Mouse (Mus musculus) WW6 (cell line): Measurements from ENCODE around the gene Ccdc85c.

Experiments
- DNase-seq: peaks from one replicate; pipeline ENCODE4 v3.0.0-alpha.2; 2013; ENCODE audit warnings: low read depth, low spot score

Gene Ccdc85c

DNA sequence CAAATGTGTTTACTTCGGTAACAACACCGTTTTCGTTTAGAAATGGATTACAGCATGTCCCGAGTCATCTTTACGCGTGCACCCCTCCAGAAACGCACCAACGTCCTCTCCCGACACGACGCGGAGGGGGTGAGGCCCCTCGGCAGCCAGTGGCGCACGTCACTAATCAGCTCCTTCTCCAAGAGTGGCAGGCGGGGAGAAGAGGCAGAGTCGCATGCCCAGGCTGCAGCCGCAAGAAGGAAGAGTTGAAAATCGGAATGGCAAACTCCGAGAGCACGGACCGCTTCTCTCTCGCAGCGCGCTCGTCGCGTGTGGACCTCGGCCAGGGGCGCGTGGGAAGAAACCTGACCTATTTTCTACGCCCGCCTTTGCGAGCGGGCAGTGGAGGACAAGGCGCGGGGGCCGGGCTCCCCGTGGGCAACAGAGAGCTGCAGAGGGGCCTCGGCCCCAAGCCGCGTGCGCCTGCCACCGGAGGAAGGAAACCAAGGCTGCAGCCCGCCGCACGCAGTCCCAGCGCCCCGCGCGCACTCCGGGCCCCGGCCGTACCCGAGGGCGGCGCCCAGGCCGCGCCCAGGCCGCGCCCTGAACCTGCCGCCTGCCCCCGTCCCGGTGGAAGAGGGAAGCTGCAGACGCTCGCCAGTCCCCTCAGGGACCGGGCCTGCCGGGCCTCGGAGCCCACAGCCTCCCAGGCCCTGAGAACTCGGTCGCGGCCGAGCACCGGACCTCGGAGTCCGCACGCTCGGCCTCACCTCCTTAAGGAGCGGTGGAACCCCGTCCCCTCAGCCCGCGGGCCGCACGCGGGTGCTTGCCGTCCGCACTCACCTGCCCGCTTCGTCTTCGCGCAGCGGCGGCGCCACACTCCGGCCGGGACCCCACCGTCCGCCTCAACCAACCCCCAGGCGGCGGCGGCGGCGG, 96.6 kb downstream of the Ccdc85c start:
- DNase-seq: no peak

DNA sequence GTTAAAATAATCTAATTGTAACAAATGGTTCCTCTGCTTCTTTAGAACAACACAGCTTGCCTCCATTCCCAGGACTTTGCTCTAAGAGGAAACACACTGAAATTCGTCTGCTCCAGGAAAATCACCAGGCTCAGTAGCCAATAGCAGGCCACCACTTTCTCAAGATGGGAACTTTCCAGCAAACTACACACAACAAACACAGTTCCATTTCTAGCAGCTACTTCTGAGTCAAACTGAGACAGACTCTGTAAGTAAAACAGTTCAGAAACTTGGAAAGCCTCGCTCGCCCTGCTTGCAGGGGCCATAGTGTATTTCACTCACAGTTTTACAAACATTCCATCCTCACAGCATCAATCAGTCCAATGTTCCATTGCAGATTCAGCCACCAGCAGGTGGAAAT, 98.9 kb downstream of the Ccdc85c start:
- no peak for DNase-seq

DNA sequence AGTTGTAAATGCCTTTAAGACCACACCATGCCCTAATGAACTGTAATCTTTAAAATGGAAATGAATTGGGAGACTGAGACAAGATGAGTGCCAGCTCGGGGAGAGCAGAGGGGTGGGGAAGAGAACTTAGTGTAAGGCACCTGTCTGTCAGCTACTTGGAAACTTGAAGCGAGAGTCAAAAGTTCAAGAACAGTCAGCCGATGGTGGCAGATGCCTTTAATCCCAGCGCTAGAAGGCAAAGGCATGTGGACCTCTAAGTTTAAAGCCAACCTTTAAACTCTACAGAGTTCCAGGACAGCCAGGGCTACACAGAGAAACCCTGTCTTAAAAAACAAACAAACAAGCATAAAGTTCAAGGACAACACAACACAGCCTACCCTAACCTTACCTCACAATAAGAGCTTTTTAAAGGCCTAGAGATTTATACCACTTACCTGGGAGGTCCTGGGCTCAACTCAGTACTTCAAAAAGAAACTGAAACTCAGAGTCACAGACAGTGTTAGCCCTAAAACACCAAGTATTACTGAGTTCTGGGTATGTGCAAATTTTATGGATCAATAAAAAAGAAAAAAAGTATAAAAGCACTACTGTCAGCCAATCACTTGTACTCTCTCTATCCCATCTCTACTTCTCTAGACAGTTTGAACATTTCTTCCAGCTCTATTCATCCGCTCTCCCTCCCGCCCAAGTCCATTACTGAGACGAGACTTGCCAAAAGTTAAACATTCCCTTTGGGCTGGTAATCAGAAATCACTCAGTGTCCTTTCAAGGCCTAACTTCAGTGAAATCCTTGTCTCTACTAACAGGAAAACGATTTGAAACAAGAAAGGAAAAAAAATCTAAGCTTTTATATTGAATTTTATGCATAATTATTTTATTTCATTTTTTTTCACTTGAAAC, 100.4 kb downstream of the Ccdc85c start:
- no peak for DNase-seq

DNA sequence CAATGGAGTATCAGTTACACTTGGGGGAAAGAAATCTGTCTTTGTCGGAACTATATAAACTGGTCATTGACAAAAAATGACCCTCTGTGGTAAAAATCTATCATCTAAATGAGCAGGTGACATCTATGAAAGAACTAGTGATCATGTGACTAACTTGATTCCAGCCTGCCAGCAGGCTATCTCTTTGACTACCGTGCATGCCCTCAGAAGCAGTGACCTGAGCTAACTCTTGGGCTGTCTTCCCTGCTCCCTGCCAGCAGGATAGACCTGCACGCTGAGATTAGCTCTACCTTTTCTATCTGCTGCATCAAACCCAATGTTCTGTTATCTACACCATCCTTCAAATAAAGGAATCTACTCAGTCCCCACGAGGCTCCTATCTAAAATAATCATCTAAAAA, 102.6 kb downstream of the Ccdc85c start:
- DNase-seq: no peak

DNA sequence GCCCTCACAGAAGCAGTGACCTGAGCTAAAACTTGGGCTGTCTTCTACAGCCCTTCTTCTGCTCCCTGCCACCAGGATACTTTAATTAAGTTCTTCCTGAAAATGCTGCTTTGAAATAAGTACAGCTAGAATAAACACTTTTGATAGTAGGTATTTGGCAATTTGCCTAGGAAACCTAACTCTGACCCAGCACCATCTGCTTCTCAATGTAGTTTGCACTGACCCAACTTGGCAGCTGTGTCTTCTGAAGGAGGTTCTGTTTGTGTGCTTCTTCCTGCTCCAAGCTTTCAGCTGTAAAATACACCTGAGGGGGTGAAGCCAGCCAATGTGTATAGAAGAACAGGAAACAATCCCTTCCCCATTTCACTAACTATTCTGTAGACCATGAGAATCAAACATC, 103.9 kb downstream of the Ccdc85c start:
- no peak for DNase-seq

DNA sequence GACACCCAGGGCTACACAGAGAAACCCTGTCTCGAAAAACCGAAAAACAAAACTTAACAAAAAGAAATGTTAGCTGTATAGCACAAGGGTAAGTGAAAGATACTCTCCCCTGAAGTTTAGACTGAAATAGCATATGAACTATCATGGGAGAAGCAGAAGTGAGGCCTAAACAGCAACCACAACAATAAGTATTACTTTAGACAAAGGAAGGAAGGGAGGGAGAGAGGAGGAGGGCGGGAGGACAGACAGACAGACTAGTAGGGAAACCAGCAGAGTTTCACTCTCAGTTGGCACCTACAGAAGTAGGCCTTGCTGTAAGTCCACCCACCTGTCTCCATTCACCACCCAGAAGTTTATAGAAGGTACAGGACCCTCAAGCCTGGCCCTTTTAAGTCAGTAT, 104.8 kb downstream of the Ccdc85c start:
- no peak for DNase-seq

DNA sequence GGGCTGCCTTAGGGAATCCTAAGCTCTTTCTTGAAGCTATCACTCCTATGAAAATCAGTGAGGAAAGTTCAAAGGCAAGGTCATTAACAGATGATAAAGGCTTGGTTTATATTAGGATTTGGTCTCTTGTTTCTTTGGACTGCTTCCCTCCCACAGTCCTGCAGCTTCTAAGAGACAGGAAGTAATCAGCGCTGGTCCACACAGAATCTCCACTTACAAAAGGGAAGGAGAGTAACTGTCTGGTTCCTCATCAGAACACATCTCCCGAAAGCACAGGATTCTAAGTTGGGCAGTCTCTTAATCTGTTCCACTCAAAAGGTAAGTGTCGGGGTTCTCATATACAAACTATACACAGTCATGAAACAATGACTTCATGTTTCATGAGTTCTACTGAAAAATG, 106.3 kb downstream of the Ccdc85c start:
- DNase-seq: no peak

DNA sequence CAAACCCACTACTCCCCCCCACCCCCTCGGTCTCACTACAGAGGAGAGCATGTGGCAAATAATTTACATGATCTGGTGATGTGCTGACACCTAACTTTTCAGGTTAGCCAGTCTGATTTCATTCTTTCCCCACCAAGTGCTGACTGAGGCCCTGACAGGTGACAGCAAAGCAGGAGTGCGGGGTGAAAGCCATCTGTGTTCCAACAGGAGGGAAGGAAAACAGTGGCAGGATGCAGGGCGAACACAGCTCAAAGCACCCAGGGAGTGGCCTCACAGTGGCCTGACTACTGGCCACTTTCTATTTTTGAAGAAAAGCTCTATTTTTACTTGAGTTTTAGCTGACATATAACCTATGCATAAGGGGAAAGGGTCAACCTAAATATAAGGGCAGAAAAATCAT, 111.5 kb downstream of the Ccdc85c start:
- DNase-seq: no peak

DNA sequence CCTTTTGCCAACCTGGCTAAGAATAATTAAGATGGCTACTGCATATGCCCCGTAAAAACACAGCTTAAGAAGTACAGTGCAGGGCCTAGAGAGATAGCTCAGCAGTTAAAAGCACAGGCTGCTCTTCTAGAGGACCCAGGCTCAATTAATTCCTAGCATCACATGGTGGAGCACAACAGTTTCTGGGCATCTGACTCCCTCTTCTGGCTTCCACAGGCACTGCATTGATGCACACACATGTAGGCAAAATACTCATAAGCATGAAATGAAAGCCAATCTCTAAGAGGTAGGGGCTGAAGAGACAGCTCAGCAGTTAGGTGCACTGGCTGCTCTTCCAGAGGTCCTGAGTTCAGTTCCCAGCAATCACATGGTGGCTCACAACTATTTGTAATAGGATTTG, 113.2 kb downstream of the Ccdc85c start:
- DNase-seq: no peak

DNA sequence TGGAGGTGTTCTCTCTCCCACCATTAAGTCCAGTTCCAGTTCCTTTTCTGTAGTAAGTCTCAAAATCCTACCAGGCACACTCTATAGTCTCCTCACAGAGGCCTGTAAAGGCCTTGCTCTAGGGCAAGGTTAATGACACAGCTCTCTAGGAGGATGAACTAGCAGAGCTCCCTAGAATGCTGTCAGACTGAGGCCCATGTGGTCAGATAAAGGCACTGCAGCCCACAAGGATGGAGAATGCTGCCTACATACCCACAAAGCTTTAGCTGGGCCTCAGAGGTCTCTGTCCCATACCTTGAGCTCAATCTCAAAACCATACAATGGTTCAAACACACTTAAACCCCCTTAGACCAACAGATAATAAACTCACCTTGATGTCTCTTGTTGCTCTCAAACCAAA, 115.4 kb downstream of the Ccdc85c start:
- no peak for DNase-seq
